Mouse (Mus musculus) brain, embryonic 14.5 days (tissue): ENCODE measurements around the gene Ndufb4.

Experiments
- CTCF ChIP-seq: fragments of 200-500 bp; IDR thresholded peaks from 2 replicates; pipeline ENCODE4 v1.5.1; 2012; ENCODE audit warnings: inconsistent platforms, mild to moderate bottlenecking, moderate library complexity, borderline replicate concordance; ENCODE audit not compliant: insufficient read depth, insufficient read length; ENCODE audit errors: extremely low read depth
- POLR2A ChIP-seq: fragments of 200-500 bp; IDR thresholded peaks from 2 replicates; pipeline ENCODE4 v1.6.1; 2012; ENCODE audit warnings: mild to moderate bottlenecking, inconsistent platforms, borderline replicate concordance; ENCODE audit not compliant: poor library complexity, insufficient read depth, insufficient read length, severe bottlenecking; ENCODE audit errors: extremely low read depth

DNA sequence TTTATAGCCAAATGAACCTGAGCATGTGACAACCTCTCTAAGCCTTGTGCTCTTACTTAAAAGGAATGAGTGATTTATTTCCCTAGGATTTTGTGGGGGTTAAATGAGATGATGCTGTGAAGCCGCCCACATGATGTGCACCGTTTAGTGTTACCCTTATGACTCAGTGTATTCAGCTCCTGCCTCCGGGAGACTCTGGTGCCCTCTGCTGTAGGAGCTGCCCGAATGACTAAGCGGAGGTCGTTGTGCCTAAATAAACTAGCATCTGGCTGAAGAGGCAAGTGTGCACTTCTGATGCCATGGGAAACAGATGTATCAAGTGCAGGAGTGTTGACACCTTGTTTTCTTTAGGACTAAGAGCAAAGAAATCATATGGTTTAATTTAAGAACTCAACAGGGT, 18.1 kb downstream of the Ndufb4 start:
- TF ChIP-seq CTCF (no peak), POLR2A (no peak)
